Mouse (Mus musculus): ENCODE data around the gene Car9. TPM values are rescaled to one million over a fixed set of nuclear protein-coding genes. Genes with fewer than 3 reads are reported as not detected.

Car9 gene
- polyA plus RNA-seq, 1 experiment: 36.6 TPM

DNA sequence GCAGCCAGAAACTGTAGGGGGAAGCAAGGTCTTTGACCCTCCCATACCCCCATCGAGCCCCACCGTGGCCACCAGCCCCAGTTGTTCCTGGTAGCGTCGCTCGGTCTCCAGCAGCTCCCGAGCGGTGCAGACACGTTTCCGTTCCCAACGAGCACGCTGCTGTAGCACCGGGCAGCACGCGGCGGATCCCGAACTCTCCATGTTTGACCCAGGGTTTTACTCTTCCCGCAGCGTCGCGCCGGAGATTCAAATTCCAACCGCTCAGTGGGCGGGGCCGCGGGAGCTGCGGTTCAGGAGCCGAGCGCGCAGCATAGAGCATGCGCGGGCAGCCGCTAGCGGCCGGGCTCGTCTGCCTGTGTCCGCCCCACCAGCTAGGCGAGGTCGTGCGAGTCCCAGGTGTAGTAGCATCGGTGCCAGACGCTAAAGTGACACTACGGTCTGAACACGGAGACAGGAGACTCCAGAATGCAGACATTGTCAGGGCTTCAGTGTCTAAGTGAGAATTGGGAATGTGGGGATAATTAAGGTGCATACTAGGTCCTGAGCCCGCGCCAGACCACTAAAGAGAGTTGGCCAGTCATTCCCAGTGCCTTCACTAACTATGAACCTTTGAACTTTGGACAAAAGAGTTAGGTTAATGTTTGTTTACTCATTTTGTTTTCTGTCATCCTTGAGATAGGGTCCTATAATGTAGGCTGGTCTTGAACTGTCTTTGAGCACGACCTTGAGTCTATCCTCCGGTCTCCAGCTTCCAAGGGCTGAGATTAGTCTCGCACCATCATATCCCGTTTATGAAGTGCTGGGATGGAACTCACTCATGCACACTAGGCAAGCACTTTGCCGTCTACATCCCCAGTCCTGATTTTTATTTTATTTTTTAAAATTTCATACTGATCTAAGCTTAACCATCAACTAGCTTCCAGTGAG lies 7.1 kb upstream of the Car9 start, which contains the start of gene Arhgef39:
Gene Arhgef39, minus strand, starts transcription at position 289 of the 927 bp plus-strand sequence.
- H3K27ac ChIP-seq (ENCODE audit: insufficient read depth, low read depth, low read length): peak within 1 kb of the TSS; percentile 80

DNA sequence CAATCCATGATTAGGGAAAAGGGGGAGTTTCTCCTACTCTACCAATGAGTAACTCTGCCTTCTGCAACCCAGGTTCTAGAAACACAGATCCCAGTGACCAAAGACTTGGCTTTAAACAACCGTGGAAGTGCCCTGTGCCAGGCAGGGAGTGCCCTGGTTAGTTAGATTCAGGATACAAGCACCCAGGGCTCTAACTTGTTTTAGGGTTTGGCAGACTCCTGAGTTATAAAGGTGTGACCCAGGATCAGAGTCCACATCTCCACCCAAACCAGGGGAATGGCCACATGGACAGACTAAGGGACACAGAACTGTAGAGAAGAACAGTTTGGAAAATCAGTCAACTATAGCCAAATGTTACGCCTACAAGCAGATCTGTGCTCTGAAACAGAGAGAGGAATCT lies 3.7 kb upstream of the Car9 start:
- no peak for TF ChIP-seq POLR2A (IDR thresholded peaks at IDR 0.05; ENCODE audit: low read depth, low read length)
- no peak for TF ChIP-seq CTCF (IDR thresholded peaks at IDR 0.05; ENCODE audit: extremely low read depth, insufficient read length, insufficient replicate concordance, low read depth, low read length)
- Histone ChIP-seq H3K36me3 (ENCODE audit: control insufficient read depth, insufficient read depth, low read length) (0 out of 2 replicates have a peak, but pooled peaks cover 2% of the 10 kb centered on the region), H3K4me3 (ENCODE audit: low read depth, low read length) (no peak overlapping the region), H3K27ac (ENCODE audit: insufficient read depth, low read depth, low read length) (peak overlapping the region; percentile 90), H3K27me3 (ENCODE audit: control insufficient read depth, insufficient read depth, low read length) (no peaks in the 10 kb centered on the region), H3K4me1 (ENCODE audit: control insufficient read depth, insufficient read depth, insufficient read length, low read length) (peaks cover 20% of the 10 kb centered on the region; the same call in 1 of the 2 replicates)
- WGBS: 31% methylated on average over 2 of the region's 2 CpGs

More for the DNA sequence above, 7.1 kb upstream of the Car9 start, which contains the start of gene Arhgef39:
- Histone ChIP-seq H3K27me3 (ENCODE audit: control insufficient read depth, insufficient read depth, low read length) (no peaks in the 10 kb centered on the region), H3K36me3 (ENCODE audit: control insufficient read depth, insufficient read depth, low read length) (peaks cover 8% of the 10 kb centered on the region; the same call in 1 of the 2 replicates), H3K4me3 (ENCODE audit: low read depth, low read length) (peak within 1 kb of the TSS; percentile 67), H3K4me1 (ENCODE audit: control insufficient read depth, insufficient read depth, insufficient read length, low read length) (peaks cover 22% of the 10 kb centered on the region)
- TF ChIP-seq POLR2A (IDR thresholded peaks at IDR 0.05; ENCODE audit: low read depth, low read length) (peak; percentile 42; the same call in 1 of the 2 replicates), CTCF (IDR thresholded peaks at IDR 0.05; ENCODE audit: extremely low read depth, insufficient read length, insufficient replicate concordance, low read depth, low read length) (0 out of 2 replicates have a peak, but pooled peaks have one; percentile 2)
- WGBS: 4% methylated on average over 50 of the region's 50 CpGs

DNA sequence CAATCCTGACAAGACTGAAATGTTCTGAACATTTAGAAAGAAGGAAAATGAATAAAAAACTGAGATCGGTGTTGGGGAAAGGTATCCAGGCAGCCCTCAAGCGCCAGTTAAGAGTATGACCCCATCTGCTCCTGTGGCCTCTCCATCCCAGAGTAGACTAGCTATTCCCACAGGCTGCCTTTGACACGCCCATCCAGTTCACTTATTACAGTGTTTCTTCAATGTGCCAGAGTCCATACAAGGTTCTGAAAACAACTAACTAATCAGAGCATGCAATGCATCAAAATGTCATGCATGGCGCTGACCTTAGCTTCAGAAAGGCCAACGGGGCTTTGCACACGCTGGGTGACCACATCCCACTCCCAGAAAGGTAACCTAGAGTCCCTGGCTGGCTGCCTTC lies 3.3 kb upstream of the Car9 start:
- peak overlapping the region; percentile 90 for H3K27ac ChIP-seq (ENCODE audit: insufficient read depth, low read depth, low read length)
- peaks cover 19% of the 10 kb centered on the region; the same call in 1 of the 2 replicates for H3K4me1 ChIP-seq (ENCODE audit: control insufficient read depth, insufficient read depth, insufficient read length, low read length)
- 0 out of 2 replicates have a peak, but pooled peaks cover 2% of the 10 kb centered on the region for H3K36me3 ChIP-seq (ENCODE audit: control insufficient read depth, insufficient read depth, low read length)
- H3K4me3 ChIP-seq (ENCODE audit: low read depth, low read length): no peak overlapping the region
- WGBS: 45% methylated on average over 6 of the region's 6 CpGs
- no peaks in the 10 kb centered on the region for H3K27me3 ChIP-seq (ENCODE audit: control insufficient read depth, insufficient read depth, low read length)
- TF ChIP-seq POLR2A (IDR thresholded peaks at IDR 0.05; ENCODE audit: low read depth, low read length) (no peak), CTCF (IDR thresholded peaks at IDR 0.05; ENCODE audit: extremely low read depth, insufficient read length, insufficient replicate concordance, low read depth, low read length) (no peak)

DNA sequence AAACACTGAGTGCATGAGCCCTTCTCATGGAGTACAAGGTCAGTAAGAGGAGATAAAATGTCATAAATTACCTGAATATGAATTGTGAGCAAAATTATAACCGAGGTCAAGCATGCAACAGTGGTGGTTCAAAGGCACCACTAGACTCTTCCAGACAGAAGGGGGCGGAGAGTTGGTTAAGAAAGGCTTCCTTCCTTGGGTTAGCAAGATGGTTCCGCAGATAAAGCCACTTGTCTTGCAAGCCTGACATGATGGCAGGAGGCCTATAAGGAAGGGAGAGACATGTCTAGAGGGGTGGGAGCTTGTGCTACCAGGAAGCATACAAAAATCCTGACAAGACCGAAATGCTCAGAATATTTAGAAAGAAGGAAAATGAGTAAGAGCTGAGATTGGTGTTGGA lies 2.5 kb upstream of the Car9 start:
- TF ChIP-seq CTCF (IDR thresholded peaks at IDR 0.05; ENCODE audit: extremely low read depth, insufficient read length, insufficient replicate concordance, low read depth, low read length): no peak
- no peak for TF ChIP-seq POLR2A (IDR thresholded peaks at IDR 0.05; ENCODE audit: low read depth, low read length)
- no peaks in the 10 kb centered on the region for H3K27me3 ChIP-seq (ENCODE audit: control insufficient read depth, insufficient read depth, low read length)
- 47% methylated on average over 4 of the region's 4 CpGs for WGBS
- 0 out of 2 replicates have a peak, but pooled peaks cover 2% of the 10 kb centered on the region for H3K36me3 ChIP-seq (ENCODE audit: control insufficient read depth, insufficient read depth, low read length)
- peaks cover 16% of the 10 kb centered on the region; the same call in 1 of the 2 replicates for H3K4me1 ChIP-seq (ENCODE audit: control insufficient read depth, insufficient read depth, insufficient read length, low read length)
- peak overlapping the region; percentile 57 for H3K27ac ChIP-seq (ENCODE audit: insufficient read depth, low read depth, low read length)
- H3K4me3 ChIP-seq (ENCODE audit: low read depth, low read length): no peak overlapping the region

DNA sequence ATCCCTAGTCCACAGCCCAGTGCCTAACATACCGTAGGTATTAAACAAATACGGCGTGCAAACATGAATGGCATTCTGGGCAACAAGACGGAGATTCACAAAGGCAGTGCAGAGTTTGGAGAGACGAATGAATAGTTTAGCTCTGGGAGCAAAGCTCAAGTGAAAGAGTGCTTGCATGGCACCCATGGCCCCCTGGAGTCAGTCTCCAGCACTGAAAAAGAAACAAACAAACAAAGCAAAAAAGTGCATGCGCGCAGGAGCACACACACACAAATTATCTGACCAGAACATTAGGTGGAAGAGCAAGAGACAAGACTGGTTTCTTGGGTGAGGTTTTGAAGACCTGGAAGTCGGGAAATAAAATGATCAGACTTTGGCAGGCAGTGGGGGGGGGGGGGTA lies 692 bp upstream of the Car9 start:
- H3K4me3 ChIP-seq (ENCODE audit: low read depth, low read length): no peak overlapping the region
- peaks cover 21% of the 10 kb centered on the region; the same call in 1 of the 2 replicates for H3K4me1 ChIP-seq (ENCODE audit: control insufficient read depth, insufficient read depth, insufficient read length, low read length)
- TF ChIP-seq CTCF (IDR thresholded peaks at IDR 0.05; ENCODE audit: extremely low read depth, insufficient read length, insufficient replicate concordance, low read depth, low read length): no peak
- no peak for TF ChIP-seq POLR2A (IDR thresholded peaks at IDR 0.05; ENCODE audit: low read depth, low read length)
- no peaks in the 10 kb centered on the region for H3K27me3 ChIP-seq (ENCODE audit: control insufficient read depth, insufficient read depth, low read length)
- H3K27ac ChIP-seq (ENCODE audit: insufficient read depth, low read depth, low read length): peak overlapping the region; percentile 71
- 47% methylated on average over 8 of the region's 8 CpGs for whole genome bisulfite sequencing
- H3K36me3 ChIP-seq (ENCODE audit: control insufficient read depth, insufficient read depth, low read length): 0 out of 2 replicates have a peak, but pooled peaks cover 2% of the 10 kb centered on the region

DNA sequence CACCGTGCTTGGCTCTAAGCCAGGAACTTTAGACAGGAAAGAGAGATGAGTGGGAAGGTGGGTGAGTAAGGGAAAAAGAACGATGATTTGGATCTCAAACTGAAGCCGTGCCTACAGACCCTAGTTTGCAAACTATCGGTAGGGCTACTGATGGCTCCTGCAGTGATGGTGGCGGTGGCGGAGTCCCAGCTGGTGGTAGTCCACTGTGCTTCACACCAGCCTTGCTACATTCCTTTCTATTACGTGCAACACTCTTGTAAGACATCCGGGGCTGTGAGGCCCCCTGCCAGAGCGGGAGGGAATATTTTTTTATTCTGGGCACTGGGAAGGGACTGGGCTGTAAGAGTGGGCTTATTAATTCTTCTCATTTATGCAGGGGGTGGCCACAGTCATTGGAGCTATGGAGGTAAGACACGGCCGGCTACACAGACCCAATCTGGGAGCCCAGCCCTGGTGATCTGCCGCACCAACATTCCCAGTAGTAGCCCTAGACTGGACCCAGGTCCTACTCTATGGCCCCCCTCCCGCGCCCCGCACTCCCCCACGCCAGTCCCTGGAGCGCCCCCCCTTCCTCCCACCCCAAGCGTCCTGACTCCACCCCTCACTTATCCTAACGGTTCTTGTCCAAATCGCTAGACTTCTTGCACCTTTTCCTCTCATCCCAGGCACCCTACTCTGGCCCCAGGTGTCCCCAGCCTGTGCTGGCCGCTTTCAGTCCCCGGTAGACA lies 1.3 kb downstream of the Car9 start:
- TF ChIP-seq CTCF (IDR thresholded peaks at IDR 0.05; ENCODE audit: extremely low read depth, insufficient read length, insufficient replicate concordance, low read depth, low read length): no peak
- TF ChIP-seq POLR2A (IDR thresholded peaks at IDR 0.05; ENCODE audit: low read depth, low read length): no peak
- Histone ChIP-seq H3K27ac (ENCODE audit: insufficient read depth, low read depth, low read length) (peak overlapping the region; percentile 72), H3K36me3 (ENCODE audit: control insufficient read depth, insufficient read depth, low read length) (0 out of 2 replicates have a peak, but pooled peaks cover 2% of the 10 kb centered on the region), H3K4me3 (ENCODE audit: low read depth, low read length) (peak overlapping the region; percentile 87), H3K27me3 (ENCODE audit: control insufficient read depth, insufficient read depth, low read length) (no peaks in the 10 kb centered on the region), H3K4me1 (ENCODE audit: control insufficient read depth, insufficient read depth, insufficient read length, low read length) (peaks cover 18% of the 10 kb centered on the region; the same call in 1 of the 2 replicates)
- 4% methylated on average over 20 of the region's 22 CpGs for WGBS

All from small intestine, adult 2 months (tissue).